Mouse (Mus musculus) CD4-positive, CD25-positive, alpha-beta regulatory T cell, adult 4 months (primary cell): ENCODE results near the gene Rnf212. TPM values are rescaled to one million over a fixed set of nuclear protein-coding genes. Genes with fewer than 3 reads are reported as not detected.

ENCODE experiments used
- ATAC-seq: one replicate; pipeline ENCODE4 v1.8.0; 2017
- polyA plus RNA-seq, 2 experiments: library from polyadenylated mRNA; unstranded; fragments of 100-300 nt; shearing (Covaris generic); gene quantifications; one replicate each; pipeline ENCODE4 v1.2.1; 2017

The Rnf212 gene
- polyA plus RNA-seq, 2 experiments from 2014 or later: not detected

DNA sequence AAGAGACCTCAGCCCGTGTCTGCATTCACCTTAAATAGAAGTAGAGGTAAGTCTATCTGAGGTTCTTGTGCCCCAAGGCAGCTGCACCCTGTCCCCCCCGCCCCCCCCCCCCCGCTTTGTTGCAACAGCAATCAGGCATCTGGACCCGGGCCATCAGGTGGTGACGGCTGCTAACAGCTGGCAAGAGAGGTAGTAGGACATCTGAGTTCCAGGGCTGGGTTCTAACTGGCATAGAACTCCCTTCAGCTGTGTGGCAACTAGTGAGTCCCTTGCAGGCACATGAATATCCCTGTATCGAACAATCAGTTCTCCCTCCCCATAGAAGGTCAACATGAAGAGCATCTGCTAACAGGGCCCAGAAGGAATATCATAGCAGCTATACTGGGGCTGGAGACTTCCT lies 62.8 kb downstream of the Rnf212 start:
- ATAC-seq: no peak

- ATAC-seq: no peak
Measured at GRCm38 (mm10) chr5:108708981-108709731, 65.6 kb downstream of the Rnf212 start.

DNA sequence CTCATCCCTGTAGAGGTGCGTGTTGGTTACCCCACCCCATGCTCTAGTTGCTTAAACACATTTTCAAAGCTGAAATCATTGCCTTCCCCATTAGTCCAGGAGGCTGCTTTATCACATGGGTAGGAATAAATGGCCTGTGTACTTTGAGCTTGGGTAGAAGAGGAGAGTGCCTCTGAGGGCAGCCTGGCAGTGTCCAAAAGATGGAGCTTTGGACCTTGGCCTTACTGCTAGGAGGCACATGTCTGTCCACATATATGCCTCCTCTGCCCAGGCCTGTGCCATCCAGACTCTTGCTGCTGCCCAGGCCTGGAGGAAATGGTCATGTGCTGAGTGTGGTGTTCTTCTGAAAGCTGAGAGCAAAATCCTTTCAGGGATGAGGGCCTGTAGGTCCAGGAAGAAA lies 66.4 kb downstream of the Rnf212 start:
- no peak for ATAC-seq

DNA sequence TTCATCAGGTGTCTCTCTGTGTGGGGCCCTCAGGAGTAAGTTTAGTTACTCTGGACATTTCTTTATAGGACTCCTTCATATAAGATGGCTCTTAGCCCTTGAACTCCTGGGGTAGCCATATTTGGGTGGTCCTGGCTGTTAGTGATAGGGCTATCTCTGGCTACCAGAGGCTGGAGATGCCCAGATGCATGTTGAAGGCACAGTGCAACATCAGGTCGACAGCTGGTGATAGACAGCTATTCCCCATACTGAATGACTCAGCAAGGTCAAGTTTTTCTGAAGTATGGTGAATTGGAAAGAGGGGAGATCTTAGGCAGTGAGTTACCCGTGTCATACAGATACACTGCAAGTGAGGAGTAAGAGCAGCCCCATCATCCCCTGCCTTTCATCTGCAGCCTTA lies 67.0 kb downstream of the Rnf212 start:
- no peak for ATAC-seq

DNA sequence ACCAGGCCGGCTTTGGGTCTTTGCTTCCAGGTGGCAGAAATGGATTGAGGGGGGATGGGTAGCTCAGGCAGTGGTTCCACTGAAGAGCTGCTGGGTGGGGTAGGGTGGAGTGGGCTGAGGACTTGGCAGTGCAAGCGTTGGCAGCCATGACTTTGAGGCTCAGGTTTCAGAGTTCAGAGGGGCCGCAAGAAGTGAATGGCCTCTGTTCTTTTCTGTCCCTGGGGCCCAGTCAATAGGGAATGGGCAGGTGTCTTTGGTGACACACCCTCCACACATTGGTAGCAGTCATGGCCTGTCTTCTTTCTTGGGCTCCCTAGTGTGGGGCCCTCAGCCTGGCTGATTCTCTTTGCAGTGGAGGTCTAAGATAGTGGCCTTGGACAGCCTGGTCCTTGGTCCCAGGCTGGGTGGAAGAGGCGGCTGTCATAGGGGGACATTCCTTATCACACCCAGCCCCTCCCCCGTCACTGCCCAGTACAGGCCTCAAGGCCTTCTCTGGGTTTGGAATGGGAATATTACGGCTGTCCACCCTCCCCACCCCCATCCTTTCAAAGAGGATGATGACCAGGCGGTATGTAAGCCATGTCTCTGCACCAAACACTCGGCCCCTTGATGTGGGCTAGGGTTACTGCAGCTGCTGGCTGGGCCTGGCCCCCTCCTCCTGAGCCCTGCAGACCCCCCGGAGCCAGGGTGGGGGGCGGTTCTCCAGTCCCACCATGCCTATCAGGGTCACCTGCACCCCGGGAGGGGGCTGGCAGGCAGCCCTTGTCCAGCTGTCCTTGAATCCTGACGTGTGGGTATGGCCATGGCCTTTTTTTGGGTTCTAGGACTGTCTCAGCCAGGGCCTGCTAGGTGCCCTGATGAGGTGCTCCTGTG lies 70.8 kb downstream of the Rnf212 start:
- ATAC-seq: no peak

GRCm38 (mm10) chr5:108701341-108702021 lies 73.3 kb downstream of the Rnf212 start:
- no peak for ATAC-seq

- no peak for ATAC-seq
Measured at GRCm38 (mm10) chr5:108700346-108700745, 74.4 kb downstream of the Rnf212 start.

- no peak for ATAC-seq
Measured at GRCm38 (mm10) chr5:108697341-108697753, 77.4 kb downstream of the Rnf212 start.

- ATAC-seq: no peak
Measured at GRCm38 (mm10) chr5:108696542-108696941, 78.2 kb downstream of the Rnf212 start.

DNA sequence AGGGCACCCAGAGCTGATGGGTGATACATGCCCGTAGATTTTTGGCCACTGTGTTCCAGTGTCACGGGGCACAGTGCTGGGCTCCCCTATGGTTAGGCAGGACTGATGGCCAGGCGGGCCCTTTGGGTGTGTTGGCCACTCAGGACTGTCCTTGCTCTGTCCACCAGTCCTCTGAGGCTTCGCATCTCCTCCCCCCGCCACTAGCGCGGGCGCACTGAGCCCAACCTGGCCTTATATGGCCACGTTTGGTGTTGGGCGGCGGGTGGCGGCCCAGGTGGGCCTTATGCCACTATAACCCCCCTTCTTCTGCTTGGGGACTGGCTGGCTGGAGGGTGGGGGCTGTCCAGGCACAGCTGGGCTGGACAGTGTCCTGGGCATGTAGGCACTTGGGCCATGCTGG lies 78.9 kb downstream of the Rnf212 start:
- ATAC-seq: no peak

DNA sequence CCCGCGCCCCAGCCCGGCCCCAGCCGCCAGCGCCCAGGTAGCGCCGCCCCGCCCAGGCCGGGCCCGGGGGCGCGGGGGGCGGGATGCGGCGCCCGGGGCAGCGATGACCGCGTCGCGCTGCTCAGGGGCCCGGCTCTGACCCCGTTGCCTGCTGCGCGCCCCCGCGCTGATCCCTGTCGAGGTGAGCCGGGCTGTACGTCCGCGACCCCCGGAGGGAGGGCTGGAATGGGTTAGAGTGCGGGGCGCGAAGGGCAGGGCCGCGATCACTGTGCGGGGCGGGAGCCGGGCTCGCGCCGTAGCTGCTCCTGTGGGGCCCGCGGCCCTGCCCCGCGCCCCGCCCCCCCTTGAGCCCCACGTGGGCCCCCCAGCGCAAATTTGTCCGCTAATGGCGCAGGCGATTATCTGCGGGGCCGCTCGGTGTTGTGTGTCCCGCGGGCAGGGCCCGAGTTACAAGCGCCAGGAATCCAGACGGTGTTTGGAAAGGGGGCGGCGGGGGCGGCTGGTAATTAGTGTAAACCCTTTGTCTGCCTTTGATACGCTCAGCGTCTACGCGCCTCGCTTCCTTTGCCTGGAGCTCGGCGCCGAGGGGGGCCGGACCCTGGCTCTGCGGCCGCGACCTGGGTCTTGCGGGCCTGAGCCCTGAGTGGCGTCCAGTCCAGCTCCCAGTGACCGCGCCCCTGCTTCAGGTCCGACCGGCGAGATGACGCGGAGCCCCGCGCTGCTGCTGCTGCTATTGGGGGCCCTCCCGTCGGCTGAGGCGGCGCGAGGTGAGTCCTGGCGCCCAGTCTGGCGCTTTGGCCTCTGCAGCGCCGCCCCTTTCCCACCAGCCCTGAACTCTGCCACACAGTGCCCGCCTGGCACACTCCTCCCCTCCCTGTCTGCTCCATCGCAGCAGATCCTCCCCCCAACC lies 80.2 kb downstream of the Rnf212 start:
- ATAC-seq: no peak

GRCm38 (mm10) chr5:108693872-108694288 lies 80.9 kb downstream of the Rnf212 start:
- peak; percentile 91 for ATAC-seq

DNA sequence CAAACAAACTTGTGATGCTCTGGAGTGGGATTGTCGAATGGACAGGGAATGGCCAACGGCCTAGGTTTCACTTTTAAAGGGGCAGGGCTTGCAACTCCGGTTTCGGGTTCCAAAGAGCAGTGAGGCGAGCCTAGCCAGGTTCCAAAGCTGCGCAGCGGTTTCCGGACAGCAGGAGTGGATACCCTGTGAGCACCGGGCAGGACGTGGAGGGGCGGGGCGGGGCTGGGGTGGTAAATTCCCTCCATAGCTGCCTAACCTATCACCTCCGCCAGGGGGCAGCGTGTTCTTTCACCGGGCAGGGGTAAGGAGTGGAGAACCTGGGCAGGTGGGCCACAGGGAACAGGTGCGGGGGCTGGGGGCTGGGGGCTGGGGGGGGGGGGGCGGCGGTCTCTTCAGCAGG lies 82.5 kb downstream of the Rnf212 start, which contains the start of gene Fgfrl1:
TSS of gene Fgfrl1 (plus strand) at position 112 of the 400 bp plus-strand sequence.
- peak; percentile 56 for ATAC-seq

DNA sequence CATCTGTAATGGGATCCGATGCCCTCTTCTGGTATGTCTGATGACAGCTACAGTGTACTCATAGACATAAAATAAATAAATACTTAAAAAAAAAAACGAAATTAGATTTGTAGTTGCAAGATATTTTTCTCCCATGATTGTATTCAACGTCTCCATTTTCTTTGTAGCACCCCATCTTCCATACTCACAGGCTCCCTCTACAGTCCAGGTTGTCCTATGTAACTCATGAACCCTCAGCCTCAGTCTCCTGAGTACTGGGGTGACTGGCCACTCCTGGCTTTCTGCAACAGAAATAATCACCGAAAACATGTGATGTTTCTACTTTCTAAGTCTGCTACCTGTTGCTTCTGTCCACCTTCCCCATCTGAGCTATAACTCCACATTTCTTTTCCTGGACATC lies 83.6 kb downstream of the Rnf212 start:
- ATAC-seq: no peak

DNA sequence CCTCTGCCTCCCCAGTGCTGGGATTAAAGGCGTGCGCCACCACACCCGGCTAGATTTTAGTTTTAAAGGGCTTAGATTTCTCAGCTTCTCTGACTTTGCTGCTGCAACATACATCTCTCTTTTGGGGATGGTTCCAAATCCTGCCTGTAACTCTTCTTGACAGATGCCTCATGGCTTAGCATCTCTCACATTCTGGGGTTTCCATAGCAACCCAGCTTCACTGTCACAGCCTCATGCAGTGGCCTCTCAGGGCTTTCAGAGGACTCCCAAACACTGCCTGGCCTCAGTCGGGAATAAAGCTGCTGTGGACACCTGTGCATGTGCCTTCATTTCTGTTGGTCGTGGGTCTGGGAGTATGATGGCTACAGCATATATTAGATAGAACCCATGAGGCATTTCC lies 85.7 kb downstream of the Rnf212 start:
- no peak for ATAC-seq

DNA sequence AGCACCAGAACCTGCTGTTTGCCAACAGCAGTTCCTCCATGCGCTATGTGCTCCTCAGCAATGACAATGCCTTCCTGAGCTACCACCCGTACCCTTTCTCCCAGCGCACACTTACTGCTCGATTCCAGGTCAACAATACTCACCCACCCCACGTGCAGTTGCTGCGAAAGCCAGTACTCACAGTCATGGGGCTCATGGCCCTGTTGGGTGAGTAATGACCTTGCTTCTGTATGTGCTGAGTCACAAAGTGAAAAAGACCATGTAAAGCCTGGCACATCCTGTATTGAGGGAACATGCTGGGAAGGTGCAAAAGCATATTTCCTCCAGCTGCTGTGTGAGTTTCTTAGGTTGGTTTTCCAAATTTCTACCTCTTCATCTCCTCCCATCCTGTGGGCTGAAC lies 93.9 kb downstream of the Rnf212 start:
- no peak for ATAC-seq

- ATAC-seq: no peak
Measured at GRCm38 (mm10) chr5:108679909-108680308, 94.9 kb downstream of the Rnf212 start.

Other genes starting within 250 kb of the Rnf212 start
- not detected for gene Cplx1, start 225.0 kb downstream of the Rnf212 start, polyA plus RNA-seq
- gene Gak, start 145.2 kb downstream of the Rnf212 start, polyA plus RNA-seq: 100 to 1,000 TPM in 1 of 2 experiments, 10 to 100 TPM in 1; 65.0 to 101 TPM
- 10 to 100 TPM; 38.6 to 56.7 TPM for gene Tmem175, start 145.2 kb downstream of the Rnf212 start, polyA plus RNA-seq
- 10 to 100 TPM; 22.1 to 56.4 TPM for gene Idua, start 114.7 kb downstream of the Rnf212 start, polyA plus RNA-seq
- gene Dgkq, start 105.3 kb downstream of the Rnf212 start, polyA plus RNA-seq: 1 to 10 TPM; 5.2 to 7.0 TPM
- gene Slc26a1, start 99.4 kb downstream of the Rnf212 start, polyA plus RNA-seq: under 1 TPM; 0.16 to 0.20 TPM
- under 1 TPM in 1 of 2 experiments, not detected in 1; 0.67 TPM for gene Fgfrl1, start 82.6 kb downstream of the Rnf212 start, polyA plus RNA-seq
- not detected for gene Tmed11, start 20.4 kb upstream of the Rnf212 start, polyA plus RNA-seq
- gene Vmn2r8, start 33.9 kb upstream of the Rnf212 start, polyA plus RNA-seq: not detected
- gene Vmn2r9, start 77.6 kb upstream of the Rnf212 start, polyA plus RNA-seq: under 1 TPM in 1 of 2 experiments, not detected in 1; 0.03 TPM
- not detected for gene Vmn2r10, start 231.5 kb upstream of the Rnf212 start, polyA plus RNA-seq